Mouse (Mus musculus) embryo, embryonic 10.5 days (tissue): ENCODE measurements around the gene Ttc23.
A peak's percentile ranks its signal among the peaks of the same experiment; 100 is the strongest.

Source experiments
- DNase-seq: peaks from one replicate; pipeline ENCODE4 v3.0.0-alpha.2; 2015; ENCODE audit warnings: low spot score

Ttc23 gene

GRCm38 (mm10) chr7:67647277-67647676 lies at the start of gene Ttc23:
Gene Ttc23, plus strand, starts transcription at chr7:67647410.
- DNase-seq, result peak; percentile 90

GRCm38 (mm10) chr7:67598050-67598449 lies 49.2 kb upstream of the Ttc23 start:
- DNase-seq, result no peak

GRCm38 (mm10) chr7:67605114-67605513 lies 42.1 kb upstream of the Ttc23 start:
- no peak for DNase-seq

- no peak for DNase-seq
Observed at GRCm38 (mm10) chr7:67606250-67606649, 41.0 kb upstream of the Ttc23 start.

- DNase-seq, result peak; percentile 19
Observed at GRCm38 (mm10) chr7:67607669-67608347, 39.4 kb upstream of the Ttc23 start.

GRCm38 (mm10) chr7:67608348-67609024 lies 38.7 kb upstream of the Ttc23 start:
- no peak for DNase-seq

GRCm38 (mm10) chr7:67613795-67614463 lies 33.3 kb upstream of the Ttc23 start:
- peak; percentile 14 for DNase-seq

- DNase-seq, result no peak
Observed at GRCm38 (mm10) chr7:67614464-67614861, 32.7 kb upstream of the Ttc23 start.

- no peak for DNase-seq
Observed at GRCm38 (mm10) chr7:67616890-67617289, 30.3 kb upstream of the Ttc23 start.

GRCm38 (mm10) chr7:67617646-67618045 lies 29.6 kb upstream of the Ttc23 start:
- DNase-seq, result no peak

- peak; percentile 18 for DNase-seq
Observed at GRCm38 (mm10) chr7:67618316-67618715, 28.9 kb upstream of the Ttc23 start.

GRCm38 (mm10) chr7:67619836-67620235 lies 27.4 kb upstream of the Ttc23 start:
- peak; percentile 29 for DNase-seq

GRCm38 (mm10) chr7:67622151-67622550 lies 25.1 kb upstream of the Ttc23 start:
- no peak for DNase-seq

- DNase-seq, result no peak
Observed at GRCm38 (mm10) chr7:67626671-67627070, 20.5 kb upstream of the Ttc23 start.

- DNase-seq, result no peak
Observed at GRCm38 (mm10) chr7:67629681-67630080, 17.5 kb upstream of the Ttc23 start.

- DNase-seq, result peak; percentile 93
Observed at GRCm38 (mm10) chr7:67630817-67631216, 16.4 kb upstream of the Ttc23 start.

GRCm38 (mm10) chr7:67632380-67632779 lies 14.8 kb upstream of the Ttc23 start:
- no peak for DNase-seq

GRCm38 (mm10) chr7:67634210-67634609 lies 13.0 kb upstream of the Ttc23 start:
- no peak for DNase-seq

- no peak for DNase-seq
Observed at GRCm38 (mm10) chr7:67636161-67636560, 11.0 kb upstream of the Ttc23 start.

GRCm38 (mm10) chr7:67639006-67639405 lies 8.2 kb upstream of the Ttc23 start:
- no peak for DNase-seq

GRCm38 (mm10) chr7:67642955-67643354 lies 4.3 kb upstream of the Ttc23 start:
- DNase-seq, result no peak

- DNase-seq, result no peak
Observed at GRCm38 (mm10) chr7:67644291-67644690, 2.9 kb upstream of the Ttc23 start.
